8 mouse cellular contexts compared by ENCODE assay signal in genomic region chrX:12917105-12917504, GRCm38 (mm10).
DNase-seq lines count a peak whose midpoint lies in the region; ATAC-seq and TF ChIP-seq lines count a peak whose summit lies in the region.

No protein-coding gene starts in this region.

- H3K4me1 ChIP-seq in forebrain, postnatal 0 days (ENCODE audit: insufficient read depth), result no peaks in the 10 kb centered on the region
- no peaks in the 10 kb centered on the region for H3K4me1 ChIP-seq in intestine, postnatal 0 days (replicated peaks; ENCODE audit: control insufficient read depth, insufficient read depth, low read length)
- H3K4me1 ChIP-seq in lung, adult 2 months (ENCODE audit: control insufficient read depth, insufficient read depth, low read length), result no peaks in the 10 kb centered on the region

- peak; percentile 62 for ATAC-seq in forebrain, postnatal 0 days
- peak; percentile 51; the same call in 1 of the 2 replicates for ATAC-seq in intestine, postnatal 0 days

- 26% methylated on average over 13 of the region's 13 CpGs for WGBS in forebrain, postnatal 0 days
- WGBS in intestine, postnatal 0 days, result 29% methylated on average over 13 of the region's 13 CpGs
- WGBS in lung, adult 2 months, result 41% methylated on average over 13 of the region's 13 CpGs

- no peak for TF ChIP-seq POLR2A in lung, adult 2 months (IDR thresholded peaks at IDR 0.05; ENCODE audit: borderline replicate concordance, extremely low read depth, low read depth, low read length)

- no peak for TF ChIP-seq CTCF in forebrain, postnatal 0 days (IDR thresholded peaks at IDR 0.05; ENCODE audit: low read depth)
- peak; percentile 21; the same call in 1 of the 2 replicates for TF ChIP-seq CTCF in intestine, postnatal 0 days (IDR thresholded peaks at IDR 0.05; ENCODE audit: low read depth)
- TF ChIP-seq CTCF in lung, adult 2 months (IDR thresholded peaks at IDR 0.05; ENCODE audit: insufficient read depth, low read length), result no peak

- no peaks in the 10 kb centered on the region for H3K27me3 ChIP-seq in forebrain, postnatal 0 days (ENCODE audit: insufficient read depth, low read length)
- no peaks in the 10 kb centered on the region for H3K27me3 ChIP-seq in intestine, postnatal 0 days (replicated peaks; ENCODE audit: control insufficient read depth, insufficient read depth, low read length)

- peak overlapping the region; percentile 28 for H3K4me2 ChIP-seq in forebrain, postnatal 0 days (ENCODE audit: low read depth)
- H3K4me2 ChIP-seq in intestine, postnatal 0 days (replicated peaks; ENCODE audit: low read depth), result peak overlapping the region; percentile 30; the same call in 1 of the 2 replicates

- no peak overlapping the region for H3K4me3 ChIP-seq in forebrain, postnatal 0 days (ENCODE audit: low read depth, low read length)
- no peak overlapping the region for H3K4me3 ChIP-seq in intestine, postnatal 0 days (ENCODE audit: low read depth, low read length)
- peak overlapping the region; percentile 8 for H3K4me3 ChIP-seq in lung, adult 2 months (replicated peaks; ENCODE audit: extremely low read depth, low read depth, low read length)

- H3K9me3 ChIP-seq in forebrain, postnatal 0 days (ENCODE audit: low read length), result no peaks in the 10 kb centered on the region
- no peaks in the 10 kb centered on the region for H3K9me3 ChIP-seq in intestine, postnatal 0 days (ENCODE audit: control insufficient read depth)

- H3K27ac ChIP-seq in forebrain, postnatal 0 days (ENCODE audit: low read depth, low read length), result no peak overlapping the region
- H3K27ac ChIP-seq in intestine, postnatal 0 days (ENCODE audit: low read depth, low read length), result no peak overlapping the region

- DNase-seq in ovary, adult 18-20 months (ENCODE audit: low spot score), result peak; percentile 53
- DNase-seq in ovary, postnatal 14 days (ENCODE audit: low spot score), result no peak
- no peak for DNase-seq in forebrain, postnatal 0 days
- peak; percentile 25 for DNase-seq in lung, adult 2 months
- DNase-seq in retina, postnatal 1 day, result peak; percentile 48
- DNase-seq in frontal cortex, adult 2 months (ENCODE audit: extremely low spot score in 1 of 2, low spot score in 1 of 2), result no peak
- no peak for DNase-seq in spleen, postnatal 10 days (ENCODE audit: low spot score in 2 of 2)

- H3K9ac ChIP-seq in forebrain, postnatal 0 days, result no peak overlapping the region
- H3K9ac ChIP-seq in intestine, postnatal 0 days (ENCODE audit: low read depth, low read length), result no peak overlapping the region

- no peaks in the 10 kb centered on the region for H3K36me3 ChIP-seq in forebrain, postnatal 0 days (ENCODE audit: insufficient read depth)
- H3K36me3 ChIP-seq in intestine, postnatal 0 days (ENCODE audit: control insufficient read depth, insufficient read depth), result no peaks in the 10 kb centered on the region

Comparison
In these comparisons a context has a peak if more than half of its experiments do, and no peak if none do; other contexts are left out.
1. DNase-seq: peak in ovary, adult 18-20 months (single experiment), lung, adult 2 months (single experiment) and retina, postnatal 1 day (single experiment); none in ovary, postnatal 14 days (single experiment), forebrain, postnatal 0 days (single experiment), frontal cortex, adult 2 months (0 of 2) and spleen, postnatal 10 days (0 of 2).